Mouse (Mus musculus) hindbrain, embryonic 10.5 days (tissue): ENCODE measurements around the gene Clic4. TPM values are rescaled to one million over a fixed set of nuclear protein-coding genes. Genes with fewer than 3 reads are reported as not detected.
"Not testable (repeated sequence)": the region's sequence is repeated elsewhere in the genome, so short reads cannot be mapped to it uniquely, and the experiment has no call there.

Experiments
- DNase-seq: peaks from one replicate; pipeline ENCODE4 v3.0.0-alpha.2; 2017; ENCODE audit warnings: low spot score
- H3K27ac ChIP-seq: fragments of 300-500 bp; sonication (generic); 2 replicates; pipeline ENCODE4 v1.5.1; 2016; ENCODE audit warnings: mild to moderate bottlenecking, moderate library complexity
- H3K27me3 ChIP-seq: fragments of 300-500 bp; sonication (generic); 2 replicates; pipeline ENCODE4 v1.6.1; 2016; ENCODE audit warnings: mild to moderate bottlenecking; ENCODE audit not compliant: poor library complexity, insufficient read depth, severe bottlenecking
- H3K36me3 ChIP-seq: fragments of 300-500 bp; sonication (generic); 2 replicates; pipeline ENCODE4 v1.6.1; 2016; ENCODE audit warnings: mild to moderate bottlenecking, moderate library complexity
- H3K4me1 ChIP-seq: fragments of 300-500 bp; sonication (generic); replicated peaks from 2 replicates; pipeline ENCODE4 v1.6.1; 2016; ENCODE audit warnings: mild to moderate bottlenecking
- H3K4me3 ChIP-seq: fragments of 300-500 bp; sonication (generic); 2 replicates; pipeline ENCODE4 v1.5.1; 2016; ENCODE audit warnings: mild to moderate bottlenecking, moderate library complexity
- H3K9me3 ChIP-seq: fragments of 300-500 bp; sonication (generic); 2 replicates; pipeline ENCODE4 v1.6.1; 2016; ENCODE audit warnings: mild to moderate bottlenecking, moderate library complexity
- WGBS: fragments of 180-500 bp; shearing (Covaris S2); methylation state at CpG from one replicate; pipeline ENCODE4 v1.1.7; 2016; 5-methylcytosine and 5-hydroxymethylcytosine counted together
- polyA plus RNA-seq: library from polyadenylated mRNA; unstranded; fragments of >200 nt; fragmentation: Nextera tagmentation; extraction: Ambion mirVana; gene quantifications from 2 replicates; pipeline ENCODE4 v1.2.1, GENCODE M21; 2016

The Clic4 gene
- polyA plus RNA-seq, 1 experiment from 2014 or later, result 184 TPM

GRCm38 (mm10) chr4:135184277-135184676 lies 88.3 kb downstream of the Clic4 start:
- not testable (repeated sequence) for H3K4me1 ChIP-seq, H3K27ac ChIP-seq, H3K36me3 ChIP-seq, H3K9me3 ChIP-seq, DNase-seq, H3K4me3 ChIP-seq
- WGBS, result over 99% methylated on average over 9 of the region's 13 CpGs
- peaks cover 12% of the 10 kb centered on the region for H3K27me3 ChIP-seq

DNA sequence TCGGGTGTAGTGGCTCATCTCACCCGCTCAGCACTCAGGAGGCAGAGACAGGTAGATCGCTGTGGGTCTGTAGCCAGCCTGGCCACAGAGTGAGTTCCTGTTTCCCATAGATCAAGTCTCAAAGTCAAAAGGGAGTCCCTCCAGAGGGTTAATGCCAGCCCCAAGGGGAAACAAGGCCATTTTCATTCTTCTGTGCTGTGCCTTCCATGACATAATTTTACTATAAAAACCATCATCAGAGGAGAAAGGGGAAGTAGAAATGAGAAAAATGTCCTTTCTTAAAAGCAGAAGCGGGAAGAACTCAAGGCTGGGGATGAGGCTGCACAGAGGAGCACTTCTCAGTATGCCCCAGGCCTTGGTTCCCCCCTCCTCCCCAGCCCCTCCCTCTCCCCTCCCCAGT lies 90.8 kb downstream of the Clic4 start:
- no peak overlapping the region for H3K4me3 ChIP-seq
- H3K36me3 ChIP-seq, result no peaks in the 10 kb centered on the region
- no peaks in the 10 kb centered on the region for H3K9me3 ChIP-seq
- H3K4me1 ChIP-seq, result peaks cover 2% of the 10 kb centered on the region; the same call in 1 of the 2 replicates
- peaks cover 29% of the 10 kb centered on the region for H3K27me3 ChIP-seq
- no peak overlapping the region for H3K27ac ChIP-seq
- DNase-seq, result no peak
- 87% methylated on average over 4 of the region's 4 CpGs for WGBS

- no peaks in the 10 kb centered on the region for H3K9me3 ChIP-seq
- whole genome bisulfite sequencing, result 20% methylated on average over 5 of the region's 5 CpGs
- DNase-seq, result no peak
- H3K27me3 ChIP-seq, result peaks cover 57% of the 10 kb centered on the region
- H3K27ac ChIP-seq, result no peak overlapping the region
- H3K4me3 ChIP-seq, result no peak overlapping the region
- H3K36me3 ChIP-seq, result no peaks in the 10 kb centered on the region
- H3K4me1 ChIP-seq, result peaks cover 18% of the 10 kb centered on the region
Measured at GRCm38 (mm10) chr4:135179077-135179481, 93.5 kb downstream of the Clic4 start.

DNA sequence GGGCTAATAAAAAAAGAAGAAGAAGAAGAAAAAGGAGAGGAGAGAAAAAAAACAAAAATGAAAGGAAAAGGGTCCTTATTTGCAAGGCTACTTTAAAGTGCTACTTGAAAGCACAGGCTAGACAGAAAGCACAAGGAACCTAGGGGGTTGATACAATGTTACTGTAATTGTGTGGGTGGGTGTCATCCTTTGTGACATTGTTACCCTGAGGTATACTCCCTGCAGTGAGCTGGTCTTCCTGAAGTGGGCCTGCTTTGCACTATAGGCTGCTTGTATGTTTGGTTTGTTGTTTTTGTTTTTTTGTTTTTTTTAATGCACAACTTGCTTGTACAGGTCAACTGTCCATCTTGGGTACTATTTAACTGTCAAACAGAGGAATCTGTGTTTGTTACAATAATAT lies 95.0 kb downstream of the Clic4 start:
- H3K4me3 ChIP-seq, result no peak overlapping the region
- no peak overlapping the region for H3K27ac ChIP-seq
- peaks cover 72% of the 10 kb centered on the region for H3K27me3 ChIP-seq
- DNase-seq, result no peak
- H3K4me1 ChIP-seq, result peaks cover 30% of the 10 kb centered on the region
- H3K36me3 ChIP-seq, result no peaks in the 10 kb centered on the region
- no peaks in the 10 kb centered on the region for H3K9me3 ChIP-seq

DNA sequence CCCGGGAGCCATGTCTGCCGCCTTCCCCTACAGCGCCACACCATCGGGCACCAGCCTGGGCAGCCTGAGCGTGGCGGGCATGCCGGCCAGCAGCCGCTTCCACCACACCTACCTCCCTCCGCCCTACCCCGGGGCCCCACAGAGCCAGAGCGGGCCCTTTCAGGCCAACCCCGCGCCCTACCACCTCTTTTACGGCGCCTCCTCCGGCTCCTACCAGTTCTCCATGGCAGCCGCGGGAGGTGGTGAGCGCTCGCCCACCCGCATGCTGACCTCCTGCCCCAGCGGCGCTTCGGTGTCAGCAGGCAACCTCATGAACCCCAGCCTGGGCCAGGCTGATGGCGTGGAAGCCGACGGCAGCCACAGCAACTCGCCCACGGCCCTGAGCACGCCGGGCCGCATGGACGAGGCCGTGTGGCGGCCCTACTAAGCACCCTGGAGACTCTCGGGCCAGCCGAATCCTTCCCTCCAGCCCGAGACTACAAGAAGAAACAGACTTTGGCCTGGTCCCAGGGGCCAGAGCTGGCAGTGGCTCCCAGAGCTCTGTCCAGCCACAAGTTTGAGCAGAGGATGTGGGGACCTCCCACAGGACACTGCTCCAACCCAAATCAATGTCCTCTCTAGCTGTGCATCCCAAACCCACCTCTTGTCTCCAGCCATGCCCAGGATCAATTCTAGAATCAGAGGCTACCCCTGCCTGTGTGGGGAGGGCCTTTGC lies 97.1 kb downstream of the Clic4 start:
- H3K4me1 ChIP-seq, result peaks cover 46% of the 10 kb centered on the region
- peak overlapping the region; percentile 49 for H3K4me3 ChIP-seq
- DNase-seq, result peak; percentile 45
- no peaks in the 10 kb centered on the region for H3K9me3 ChIP-seq
- H3K27ac ChIP-seq, result peak overlapping the region; percentile 78
- 4% methylated on average over 38 of the region's 38 CpGs for WGBS
- no peaks in the 10 kb centered on the region for H3K36me3 ChIP-seq
- H3K27me3 ChIP-seq, result peaks cover 90% of the 10 kb centered on the region

- DNase-seq, result no peak
- H3K27me3 ChIP-seq, result peaks cover 98% of the 10 kb centered on the region
Measured at GRCm38 (mm10) chr4:135171304-135171875, 101.2 kb downstream of the Clic4 start.

DNA sequence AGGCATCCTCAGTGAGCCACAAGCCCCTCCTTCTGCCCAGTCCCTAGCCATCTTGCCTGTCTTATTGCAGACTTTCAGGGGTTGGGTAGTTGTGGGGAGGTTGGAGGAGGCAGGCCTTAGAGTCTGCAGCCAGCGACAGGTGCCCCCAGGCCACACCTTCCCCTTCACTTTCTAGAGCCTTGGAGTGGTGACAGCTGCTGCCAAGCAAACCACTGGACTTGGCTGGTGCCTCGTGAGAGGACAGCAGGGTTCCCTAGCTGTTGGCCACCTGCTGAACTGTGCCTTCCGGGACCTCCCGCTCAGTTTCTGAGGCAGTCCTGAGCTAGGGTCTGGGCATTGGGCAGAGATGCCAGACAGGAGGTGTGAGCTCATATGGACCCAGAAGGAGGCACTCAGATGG lies 103.1 kb downstream of the Clic4 start:
- Histone ChIP-seq H3K36me3 (no peaks in the 10 kb centered on the region), H3K4me1 (peaks cover 64% of the 10 kb centered on the region), H3K9me3 (no peaks in the 10 kb centered on the region), H3K4me3 (no peak overlapping the region), H3K27me3 (peaks cover 98% of the 10 kb centered on the region), H3K27ac (no peak overlapping the region)
- WGBS, result 52% methylated on average over 4 of the region's 4 CpGs
- DNase-seq, result no peak

More at GRCm38 (mm10) chr4:135171304-135171875, 101.2 kb downstream of the Clic4 start:
- WGBS, result 63% methylated on average over 12 of the region's 12 CpGs
- Histone ChIP-seq H3K27ac (0 out of 2 replicates have a peak overlapping the region, but pooled peaks have one; percentile 23), H3K4me3 (no peak overlapping the region), H3K9me3 (no peaks in the 10 kb centered on the region), H3K36me3 (no peaks in the 10 kb centered on the region), H3K4me1 (peaks cover 76% of the 10 kb centered on the region)

DNA sequence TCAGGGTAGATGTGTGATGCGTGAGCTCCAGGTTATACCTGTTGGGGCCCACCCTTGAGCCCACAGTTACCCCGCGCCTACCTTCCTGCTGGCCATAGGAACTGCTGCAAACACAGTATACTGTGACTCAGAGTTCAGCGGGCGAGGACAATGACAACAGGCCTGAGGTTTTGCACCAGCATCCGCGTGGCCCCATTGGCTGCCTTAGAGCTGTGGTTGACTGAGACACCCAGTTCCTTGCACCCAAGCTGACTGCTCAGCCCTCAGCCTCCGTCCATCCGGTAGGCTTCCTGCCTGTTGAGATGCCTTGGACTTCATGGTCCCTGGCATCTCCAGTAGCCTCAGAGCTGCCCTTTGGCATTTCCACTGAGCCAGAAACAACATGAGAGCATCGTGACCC lies 103.5 kb downstream of the Clic4 start:
- Histone ChIP-seq H3K9me3 (no peaks in the 10 kb centered on the region), H3K27me3 (peaks cover 98% of the 10 kb centered on the region), H3K36me3 (no peaks in the 10 kb centered on the region), H3K4me3 (no peak overlapping the region), H3K27ac (no peak overlapping the region; the same call in 1 of the 2 replicates), H3K4me1 (peaks cover 64% of the 10 kb centered on the region)
- DNase-seq, result no peak
- WGBS, result 74% methylated on average over 10 of the region's 10 CpGs

DNA sequence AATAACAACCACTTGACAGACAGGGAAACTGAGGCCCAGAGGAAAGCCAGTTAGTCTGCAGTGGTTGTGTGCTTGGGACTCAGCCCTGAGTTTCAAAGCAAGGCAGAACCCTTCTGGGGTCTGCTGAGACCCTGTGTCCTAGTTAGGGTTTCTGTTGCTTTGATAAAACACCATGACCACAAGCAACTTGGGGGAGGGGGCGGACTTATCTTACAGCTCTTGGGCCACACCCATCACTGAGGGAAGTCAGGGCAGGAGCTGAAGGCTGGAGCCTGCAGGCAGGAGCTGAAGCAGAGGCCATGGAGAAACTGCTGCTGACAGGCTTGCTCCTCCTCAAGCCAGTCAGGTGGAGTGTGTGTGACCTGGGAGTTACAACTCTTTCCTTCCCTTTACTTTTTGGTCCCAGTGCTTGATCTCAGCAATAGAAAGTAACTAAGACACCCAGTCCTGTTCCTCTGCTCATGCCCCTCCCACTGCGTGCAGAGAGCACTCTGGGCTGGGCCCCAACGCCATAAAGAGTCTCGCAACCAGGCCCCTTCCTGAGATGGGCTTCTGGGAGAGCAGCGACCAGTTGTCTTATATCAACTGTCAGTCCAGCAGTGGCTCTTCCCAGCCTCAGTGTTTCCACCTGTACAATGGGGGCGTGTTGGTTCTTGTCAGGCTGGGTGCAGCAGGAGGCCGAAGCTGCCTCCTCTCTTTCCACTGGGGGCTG lies 104.6 kb downstream of the Clic4 start:
- H3K4me1 ChIP-seq, result peaks cover 56% of the 10 kb centered on the region
- DNase-seq, result no peak
- no peak overlapping the region for H3K4me3 ChIP-seq
- no peaks in the 10 kb centered on the region for H3K36me3 ChIP-seq
- 50% methylated on average over 7 of the region's 7 CpGs for WGBS
- peaks cover 98% of the 10 kb centered on the region for H3K27me3 ChIP-seq
- H3K9me3 ChIP-seq, result no peaks in the 10 kb centered on the region
- H3K27ac ChIP-seq, result no peak overlapping the region

DNA sequence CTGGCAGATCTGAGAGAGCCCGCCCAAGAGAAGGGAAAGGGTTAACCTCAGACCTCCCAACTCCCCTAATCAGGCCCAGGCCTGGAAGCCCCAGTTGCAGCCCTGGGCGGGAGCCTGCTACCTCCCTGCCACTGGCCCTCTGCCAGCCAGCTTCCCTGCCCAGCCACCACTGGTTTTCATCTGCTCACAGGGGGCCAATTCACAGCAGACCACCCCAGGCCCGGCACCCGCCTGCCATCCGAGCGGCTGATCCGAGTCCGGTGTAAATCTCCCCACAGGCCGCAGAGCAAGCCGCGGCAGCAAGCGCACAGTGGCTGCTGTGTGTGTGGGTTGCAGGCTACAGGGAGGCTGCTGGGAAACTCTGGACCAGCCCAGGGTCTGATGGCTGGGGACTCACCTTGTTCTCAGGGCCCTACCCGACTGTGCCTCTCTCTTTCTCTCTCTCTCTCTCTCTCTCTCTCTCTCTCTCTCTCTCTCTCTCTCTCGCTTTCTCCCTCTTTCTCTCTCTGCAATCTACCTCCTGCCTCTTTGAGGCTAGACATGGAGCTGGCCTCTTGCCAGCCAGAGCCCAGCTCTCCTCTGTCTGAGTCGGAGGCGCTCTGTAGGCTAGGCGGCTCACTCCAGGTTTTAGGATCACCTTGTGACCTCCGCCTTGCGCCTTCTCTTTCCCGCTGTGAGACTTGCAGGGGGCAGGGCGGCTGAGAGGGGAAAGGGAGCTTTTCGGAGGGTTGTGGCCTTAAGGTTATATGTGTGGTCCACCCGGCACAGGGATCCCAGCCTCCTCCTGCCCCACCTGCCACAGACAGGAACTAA lies 106.0 kb downstream of the Clic4 start:
- Histone ChIP-seq H3K36me3 (no peaks in the 10 kb centered on the region), H3K9me3 (no peaks in the 10 kb centered on the region), H3K27ac (peak overlapping the region; percentile 64), H3K27me3 (peaks cover 86% of the 10 kb centered on the region), H3K4me1 (peaks cover 43% of the 10 kb centered on the region), H3K4me3 (peak overlapping the region; percentile 37)
- 3% methylated on average over 23 of the region's 23 CpGs for WGBS
- peak; percentile 56 for DNase-seq

GRCm38 (mm10) chr4:135165761-135166160 lies 106.9 kb downstream of the Clic4 start:
- Histone ChIP-seq H3K9me3 (no peaks in the 10 kb centered on the region), H3K36me3 (no peaks in the 10 kb centered on the region), H3K27ac (no peak overlapping the region), H3K4me3 (no peak overlapping the region), H3K4me1 (peaks cover 36% of the 10 kb centered on the region), H3K27me3 (peaks cover 86% of the 10 kb centered on the region)
- 56% methylated on average over 6 of the region's 6 CpGs for WGBS
- no peak for DNase-seq
